Mouse (Mus musculus): ENCODE results near the gene Sgsm1. TPM values are rescaled to one million over a fixed set of nuclear protein-coding genes. Genes with fewer than 3 reads are reported as not detected.

Sgsm1 gene
- polyA plus RNA-seq, 1 experiment from 2014 or later = 3.2 TPM

- DNase-seq (ENCODE audit: low spot score) (no peak), ATAC-seq (ENCODE audit: low FRiP score, low TSS enrichment) (no peak)
- WGBS = 17% methylated on average over 11 of the region's 11 CpGs
- TF ChIP-seq CTCF (IDR thresholded peaks at IDR 0.05; ENCODE audit: low read depth) (no peak), EP300 (optimal IDR thresholded peaks at IDR 0.05) (no peak)
- no peak overlapping the region for H3K9ac ChIP-seq (ENCODE audit: low read length)
- H3K27me3 ChIP-seq (ENCODE audit: control insufficient read depth, insufficient read depth, low read length) = no peaks in the 10 kb centered on the region
- H3K9me3 ChIP-seq (ENCODE audit: control insufficient read depth, low read length) = no peaks in the 10 kb centered on the region
- no peak overlapping the region for H3K4me2 ChIP-seq (replicated peaks; ENCODE audit: low read depth)
- H3K4me1 ChIP-seq (replicated peaks; ENCODE audit: control insufficient read depth, insufficient read depth) = no peaks in the 10 kb centered on the region
- no peak overlapping the region for H3K27ac ChIP-seq (replicated peaks)
- H3K36me3 ChIP-seq (ENCODE audit: control insufficient read depth, insufficient read depth, low read length) = no peaks in the 10 kb centered on the region
- no peak overlapping the region for H3K4me3 ChIP-seq (ENCODE audit: low read depth, low read length)
Measured at GRCm38 (mm10) chr5:113345781-113346180, 35.2 kb upstream of the Sgsm1 start.

GRCm38 (mm10) chr5:113344635-113345386 is 34.2 kb upstream of the Sgsm1 start:
- H3K4me2 ChIP-seq (replicated peaks; ENCODE audit: low read depth) = no peak overlapping the region
- H3K4me3 ChIP-seq (ENCODE audit: low read depth, low read length) = no peak overlapping the region
- H3K9me3 ChIP-seq (ENCODE audit: control insufficient read depth, low read length) = no peaks in the 10 kb centered on the region
- H3K27ac ChIP-seq (replicated peaks) = no peak overlapping the region
- H3K27me3 ChIP-seq (ENCODE audit: control insufficient read depth, insufficient read depth, low read length) = no peaks in the 10 kb centered on the region
- no peaks in the 10 kb centered on the region for H3K4me1 ChIP-seq (replicated peaks; ENCODE audit: control insufficient read depth, insufficient read depth)
- TF ChIP-seq CTCF (IDR thresholded peaks at IDR 0.05; ENCODE audit: low read depth) = no peak
- no peak for TF ChIP-seq EP300 (optimal IDR thresholded peaks at IDR 0.05)
- DNase-seq (ENCODE audit: low spot score) (no peak), ATAC-seq (ENCODE audit: low FRiP score, low TSS enrichment) (no peak)
- H3K36me3 ChIP-seq (ENCODE audit: control insufficient read depth, insufficient read depth, low read length) = no peaks in the 10 kb centered on the region
- H3K9ac ChIP-seq (ENCODE audit: low read length) = no peak overlapping the region
- WGBS = 24% methylated on average over 16 of the region's 16 CpGs

GRCm38 (mm10) chr5:113336281-113336680 is 25.7 kb upstream of the Sgsm1 start:
- H3K27ac ChIP-seq (replicated peaks) = no peak overlapping the region
- H3K27me3 ChIP-seq (ENCODE audit: control insufficient read depth, insufficient read depth, low read length) = no peaks in the 10 kb centered on the region; the same call in 1 of the 2 replicates
- no peaks in the 10 kb centered on the region for H3K4me1 ChIP-seq (replicated peaks; ENCODE audit: control insufficient read depth, insufficient read depth)
- no peak overlapping the region for H3K4me3 ChIP-seq (ENCODE audit: low read depth, low read length)
- ATAC-seq (ENCODE audit: low FRiP score, low TSS enrichment) (no peak), DNase-seq (ENCODE audit: low spot score) (no peak)
- WGBS = 41% methylated on average over 9 of the region's 9 CpGs
- no peaks in the 10 kb centered on the region for H3K36me3 ChIP-seq (ENCODE audit: control insufficient read depth, insufficient read depth, low read length)
- no peak overlapping the region for H3K9ac ChIP-seq (ENCODE audit: low read length)
- no peak overlapping the region for H3K4me2 ChIP-seq (replicated peaks; ENCODE audit: low read depth)
- TF ChIP-seq CTCF (IDR thresholded peaks at IDR 0.05; ENCODE audit: low read depth) (no peak), EP300 (optimal IDR thresholded peaks at IDR 0.05) (no peak)
- H3K9me3 ChIP-seq (ENCODE audit: control insufficient read depth, low read length) = no peaks in the 10 kb centered on the region

- no peaks in the 10 kb centered on the region; the same call in 1 of the 2 replicates for H3K27me3 ChIP-seq (ENCODE audit: control insufficient read depth, insufficient read depth, low read length)
- WGBS = 4% methylated on average over 17 of the region's 17 CpGs
- H3K36me3 ChIP-seq (ENCODE audit: control insufficient read depth, insufficient read depth, low read length) = no peaks in the 10 kb centered on the region
- ATAC-seq (ENCODE audit: low FRiP score, low TSS enrichment) (no peak), DNase-seq (ENCODE audit: low spot score) (no peak)
- no peaks in the 10 kb centered on the region for H3K9me3 ChIP-seq (ENCODE audit: control insufficient read depth, low read length)
- no peaks in the 10 kb centered on the region for H3K4me1 ChIP-seq (replicated peaks; ENCODE audit: control insufficient read depth, insufficient read depth)
- peak overlapping the region; percentile 27 for H3K4me3 ChIP-seq (ENCODE audit: low read depth, low read length)
- no peak overlapping the region for H3K27ac ChIP-seq (replicated peaks)
- H3K4me2 ChIP-seq (replicated peaks; ENCODE audit: low read depth) = peak overlapping the region; percentile 46
- no peak overlapping the region for H3K9ac ChIP-seq (ENCODE audit: low read length)
- TF ChIP-seq EP300 (optimal IDR thresholded peaks at IDR 0.05) (no peak), CTCF (IDR thresholded peaks at IDR 0.05; ENCODE audit: low read depth) (no peak)
Measured at GRCm38 (mm10) chr5:113335732-113336131, 25.1 kb upstream of the Sgsm1 start.

GRCm38 (mm10) chr5:113334621-113335530 is 24.3 kb upstream of the Sgsm1 start:
- DNase-seq (ENCODE audit: low spot score) = no peak
- H3K4me3 ChIP-seq (ENCODE audit: low read depth, low read length) = peak overlapping the region; percentile 27
- WGBS = 6% methylated on average over 34 of the region's 34 CpGs

More at GRCm38 (mm10) chr5:113334621-113335530, 24.3 kb upstream of the Sgsm1 start:
- 0 out of 2 replicates have a peak, but pooled peaks have one; percentile 30 for ATAC-seq (ENCODE audit: low FRiP score, low TSS enrichment)
- Histone ChIP-seq H3K36me3 (ENCODE audit: control insufficient read depth, insufficient read depth, low read length) (no peaks in the 10 kb centered on the region), H3K27ac (replicated peaks) (no peak overlapping the region), H3K4me1 (replicated peaks; ENCODE audit: control insufficient read depth, insufficient read depth) (no peaks in the 10 kb centered on the region), H3K9ac (ENCODE audit: low read length) (peak overlapping the region; percentile 13; the same call in 1 of the 2 replicates), H3K27me3 (ENCODE audit: control insufficient read depth, insufficient read depth, low read length) (no peaks in the 10 kb centered on the region; the same call in 1 of the 2 replicates), H3K4me2 (replicated peaks; ENCODE audit: low read depth) (peak overlapping the region; percentile 46), H3K9me3 (ENCODE audit: control insufficient read depth, low read length) (no peaks in the 10 kb centered on the region)
- TF ChIP-seq CTCF (IDR thresholded peaks at IDR 0.05; ENCODE audit: low read depth) = no peak
- no peak for TF ChIP-seq EP300 (optimal IDR thresholded peaks at IDR 0.05)

Data from stomach, postnatal 0 days (tissue).